Mouse (Mus musculus): ENCODE results near the gene Sumf1. TPM values are rescaled to one million over a fixed set of nuclear protein-coding genes. Genes with fewer than 3 reads are reported as not detected.

Sumf1 gene
- polyA plus RNA-seq (2012; fragmentation: generic; extraction: Trizol) = 10 to 100 TPM in 1 of 2 experiments, 1 to 10 TPM in 1; 4.1 to 24.9 TPM

GRCm38 (mm10) chr6:108184847-108185684 is at the start of gene Sumf1:
Gene Sumf1 (minus strand): TSS chr6:108185582.

DNA sequence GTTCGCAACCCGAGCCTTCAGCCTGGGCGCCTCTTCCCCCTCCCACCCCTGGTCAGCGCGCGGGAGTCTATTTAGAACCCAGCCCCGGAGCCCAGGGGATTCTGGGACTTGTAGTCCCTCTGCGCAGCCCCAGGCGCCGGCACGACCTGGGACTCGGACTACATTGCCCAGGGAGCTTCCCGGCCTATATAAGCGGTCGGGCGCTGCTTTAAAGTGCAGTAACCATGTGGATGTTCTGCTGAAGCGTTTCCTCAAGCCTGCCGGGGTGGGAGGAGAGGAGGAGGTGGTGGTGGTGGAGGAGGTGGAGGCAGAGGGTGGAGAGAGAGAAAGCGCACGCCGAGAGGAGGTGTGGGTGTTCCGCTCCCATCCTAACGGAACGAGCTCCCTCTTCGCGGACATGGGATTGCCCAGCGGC is 27.5 kb upstream of the Sumf1 start, which contains the start of gene Itpr1:
TSS of gene Itpr1 (plus strand) at position 216 of the 415 bp plus-strand sequence.

DNA sequence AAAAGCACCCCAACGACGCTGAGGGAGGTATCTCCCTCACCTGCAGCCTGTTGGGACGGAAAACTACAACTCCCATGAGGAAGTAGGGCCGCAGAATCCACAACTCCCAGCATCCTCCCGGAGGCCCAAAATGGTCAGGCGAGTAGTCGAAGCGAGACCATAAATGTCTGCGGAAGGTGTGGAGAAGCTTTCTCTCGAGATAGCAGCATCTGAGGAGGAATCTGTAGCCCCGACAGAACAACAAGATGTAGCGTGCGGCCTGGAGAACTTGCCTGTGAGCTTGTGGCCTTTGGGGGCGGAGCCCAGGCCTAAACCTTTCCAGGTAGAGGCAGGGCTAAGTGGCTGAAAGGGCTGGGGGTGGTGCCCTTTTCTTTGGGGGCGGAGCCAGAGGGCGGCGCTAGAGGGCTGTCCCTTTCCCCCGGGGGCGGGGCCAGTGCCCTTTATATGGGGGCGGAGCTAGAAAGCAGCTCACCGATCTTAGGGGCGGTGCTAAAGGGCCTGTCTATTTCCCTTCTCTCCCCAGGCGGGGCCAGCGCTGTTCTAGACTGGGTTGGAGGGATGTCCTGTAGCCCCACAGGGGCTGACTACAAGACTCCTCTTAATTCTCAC is 120.4 kb downstream of the Sumf1 start, which contains the start of gene Setmar:
TSS of gene Setmar (plus strand) at position 128 of the 609 bp plus-strand sequence.

Other genes starting within 250 kb of the Sumf1 start
- 1 to 10 TPM in 1 of 2 experiments, under 1 TPM in 1; 0.43 to 2.3 TPM for gene Setmar, start 120.5 kb downstream of the Sumf1 start, polyA plus RNA-seq (2012; fragmentation: generic; extraction: Trizol)
- gene Itpr1, start 27.5 kb upstream of the Sumf1 start, polyA plus RNA-seq (2012; fragmentation: generic; extraction: Trizol) = 1 to 10 TPM in 1 of 2 experiments, under 1 TPM in 1; 0.19 to 3.0 TPM

Data from C3H10T1/2 (cell line).